Mouse (Mus musculus) embryonic facial prominence, embryonic 10.5 days (tissue): ENCODE measurements around the gene Ampd2. TPM values are rescaled to one million over a fixed set of nuclear protein-coding genes. Genes with fewer than 3 reads are reported as not detected.

Experiments used
- DNase-seq: peaks from one replicate; pipeline ENCODE4 v3.0.0-alpha.2; 2017; ENCODE audit warnings: low spot score
- H3K27ac ChIP-seq: fragments of 300-500 bp; sonication (generic); replicated peaks from 2 replicates; pipeline ENCODE4 v1.5.1; 2016; ENCODE audit warnings: mild to moderate bottlenecking
- H3K27me3 ChIP-seq: fragments of 300-500 bp; sonication (generic); replicated peaks from 2 replicates; pipeline ENCODE4 v1.6.1; 2016; ENCODE audit warnings: low read depth, mild to moderate bottlenecking; ENCODE audit not compliant: poor library complexity, severe bottlenecking
- H3K36me3 ChIP-seq: fragments of 300-500 bp; sonication (generic); replicated peaks from 2 replicates; pipeline ENCODE4 v1.6.1; 2016; ENCODE audit warnings: mild to moderate bottlenecking, moderate library complexity
- H3K4me1 ChIP-seq: fragments of 300-500 bp; sonication (generic); 2 replicates; pipeline ENCODE4 v1.6.1; 2016
- H3K4me3 ChIP-seq: fragments of 300-500 bp; sonication (generic); 2 replicates; pipeline ENCODE4 v1.5.1; 2016; ENCODE audit warnings: mild to moderate bottlenecking, moderate library complexity
- H3K9me3 ChIP-seq: fragments of 300-500 bp; sonication (generic); 2 replicates; pipeline ENCODE4 v1.6.1; 2016; ENCODE audit warnings: mild to moderate bottlenecking
- WGBS: fragments of 180-500 bp; shearing (Covaris S2); methylation state at CpG from one replicate; pipeline ENCODE4 v1.1.7; 2016; 5-methylcytosine and 5-hydroxymethylcytosine counted together
- polyA plus RNA-seq: library from polyadenylated mRNA; unstranded; fragments of >200 nt; fragmentation: Nextera tagmentation; extraction: Ambion mirVana; gene quantifications from 2 replicates; pipeline ENCODE4 v1.2.1, GENCODE M21; 2016

Gene Ampd2
- polyA plus RNA-seq, 1 experiment from 2014 or later, result 70.6 TPM

- DNase-seq, result no peak
- no peak overlapping the region for H3K4me3 ChIP-seq
- 65% methylated on average over 6 of the region's 6 CpGs for WGBS
- no peaks in the 10 kb centered on the region for H3K27me3 ChIP-seq
- no peak overlapping the region for H3K27ac ChIP-seq
- no peaks in the 10 kb centered on the region for H3K9me3 ChIP-seq
- peaks cover 14% of the 10 kb centered on the region for H3K4me1 ChIP-seq
- no peaks in the 10 kb centered on the region for H3K36me3 ChIP-seq
These were observed 6.9 kb upstream of the Ampd2 start for GRCm38 (mm10) chr3:108093306-108093705.

- H3K9me3 ChIP-seq, result no peaks in the 10 kb centered on the region
- DNase-seq, result no peak
- H3K27ac ChIP-seq, result no peak within 1 kb of the TSS
- H3K36me3 ChIP-seq, result no peaks in the 10 kb centered on the region
- 75% methylated on average over 15 of the region's 15 CpGs for WGBS
- H3K4me3 ChIP-seq, result no peak within 1 kb of the TSS
- H3K27me3 ChIP-seq, result no peaks in the 10 kb centered on the region
- peaks cover 14% of the 10 kb centered on the region for H3K4me1 ChIP-seq
These were observed 6.2 kb upstream of the Ampd2 start, which contains the start of gene Gnat2 for GRCm38 (mm10) chr3:108092536-108093115. TSS of gene Gnat2 (plus strand) at chr3:108092789.

- DNase-seq, result no peak
- Histone ChIP-seq H3K4me3 (no peak overlapping the region), H3K9me3 (no peaks in the 10 kb centered on the region), H3K27ac (no peak overlapping the region), H3K27me3 (no peaks in the 10 kb centered on the region), H3K36me3 (no peaks in the 10 kb centered on the region), H3K4me1 (peaks cover 20% of the 10 kb centered on the region)
- WGBS, result 74% methylated on average over 6 of the region's 6 CpGs
These were observed 5.6 kb upstream of the Ampd2 start for GRCm38 (mm10) chr3:108092030-108092429.

GRCm38 (mm10) chr3:108090561-108090960 lies 4.1 kb upstream of the Ampd2 start:
- H3K27ac ChIP-seq, result no peak overlapping the region
- no peak overlapping the region for H3K4me3 ChIP-seq
- no peaks in the 10 kb centered on the region for H3K27me3 ChIP-seq
- peaks cover 35% of the 10 kb centered on the region for H3K4me1 ChIP-seq
- no peaks in the 10 kb centered on the region for H3K36me3 ChIP-seq
- no peak for DNase-seq
- H3K9me3 ChIP-seq, result no peaks in the 10 kb centered on the region
- 85% methylated on average over 2 of the region's 2 CpGs for WGBS

GRCm38 (mm10) chr3:108089916-108090315 lies 3.5 kb upstream of the Ampd2 start:
- Histone ChIP-seq H3K4me1 (peaks cover 42% of the 10 kb centered on the region), H3K27me3 (no peaks in the 10 kb centered on the region), H3K9me3 (no peaks in the 10 kb centered on the region), H3K36me3 (no peaks in the 10 kb centered on the region), H3K27ac (no peak overlapping the region), H3K4me3 (no peak overlapping the region)
- 47% methylated on average over 2 of the region's 2 CpGs for WGBS
- no peak for DNase-seq

GRCm38 (mm10) chr3:108088842-108089380 lies 2.5 kb upstream of the Ampd2 start:
- H3K36me3 ChIP-seq, result no peaks in the 10 kb centered on the region
- no peak overlapping the region; the same call in 1 of the 2 replicates for H3K27ac ChIP-seq
- H3K27me3 ChIP-seq, result no peaks in the 10 kb centered on the region
- no peaks in the 10 kb centered on the region for H3K9me3 ChIP-seq
- DNase-seq, result no peak
- 48% methylated on average over 5 of the region's 5 CpGs for WGBS
- H3K4me1 ChIP-seq, result peaks cover 52% of the 10 kb centered on the region
- no peak overlapping the region for H3K4me3 ChIP-seq

GRCm38 (mm10) chr3:108087329-108087728 lies 878 bp upstream of the Ampd2 start:
- WGBS, result 73% methylated on average over 3 of the region's 3 CpGs
- peak overlapping the region; percentile 90; the same call in 1 of the 2 replicates for H3K4me3 ChIP-seq
- no peaks in the 10 kb centered on the region for H3K36me3 ChIP-seq
- H3K9me3 ChIP-seq, result no peaks in the 10 kb centered on the region
- peaks cover 67% of the 10 kb centered on the region for H3K4me1 ChIP-seq
- H3K27me3 ChIP-seq, result no peaks in the 10 kb centered on the region
- peak overlapping the region; percentile 95; the same call in 1 of the 2 replicates for H3K27ac ChIP-seq
- DNase-seq, result no peak

- peak overlapping the region; percentile 95 for H3K27ac ChIP-seq
- peak; percentile 76 for DNase-seq
- H3K9me3 ChIP-seq, result no peaks in the 10 kb centered on the region
- no peaks in the 10 kb centered on the region for H3K27me3 ChIP-seq
- peaks cover 3% of the 10 kb centered on the region for H3K36me3 ChIP-seq
- under 1% methylated on average over 31 of the region's 31 CpGs for WGBS
- H3K4me1 ChIP-seq, result peaks cover 81% of the 10 kb centered on the region
- peak overlapping the region; percentile 90 for H3K4me3 ChIP-seq
These were observed 556 bp downstream of the Ampd2 start for GRCm38 (mm10) chr3:108085721-108086469.

GRCm38 (mm10) chr3:108085281-108085720 lies 1.1 kb downstream of the Ampd2 start:
- Histone ChIP-seq H3K27me3 (no peaks in the 10 kb centered on the region), H3K9me3 (no peaks in the 10 kb centered on the region), H3K4me1 (peaks cover 81% of the 10 kb centered on the region), H3K36me3 (peaks cover 9% of the 10 kb centered on the region), H3K4me3 (peak overlapping the region; percentile 90), H3K27ac (peak overlapping the region; percentile 95)
- under 1% methylated on average over 14 of the region's 14 CpGs for WGBS
- peak; percentile 94 for DNase-seq

- no peaks in the 10 kb centered on the region for H3K27me3 ChIP-seq
- peak overlapping the region; percentile 95 for H3K27ac ChIP-seq
- WGBS, result 24% methylated on average over 13 of the region's 13 CpGs
- H3K9me3 ChIP-seq, result no peaks in the 10 kb centered on the region
- peak overlapping the region; percentile 90 for H3K4me3 ChIP-seq
- DNase-seq, result no peak
- H3K36me3 ChIP-seq, result peaks cover 14% of the 10 kb centered on the region
- peaks cover 79% of the 10 kb centered on the region for H3K4me1 ChIP-seq
These were observed 1.6 kb downstream of the Ampd2 start for GRCm38 (mm10) chr3:108084767-108085270.

GRCm38 (mm10) chr3:108083904-108084407 lies 2.5 kb downstream of the Ampd2 start:
- no peaks in the 10 kb centered on the region for H3K27me3 ChIP-seq
- H3K36me3 ChIP-seq, result peaks cover 22% of the 10 kb centered on the region
- H3K4me1 ChIP-seq, result peaks cover 72% of the 10 kb centered on the region
- DNase-seq, result no peak
- H3K4me3 ChIP-seq, result peak overlapping the region; percentile 90; the same call in 1 of the 2 replicates
- 83% methylated on average over 4 of the region's 4 CpGs for WGBS
- H3K27ac ChIP-seq, result no peak overlapping the region
- H3K9me3 ChIP-seq, result no peaks in the 10 kb centered on the region

- no peaks in the 10 kb centered on the region for H3K9me3 ChIP-seq
- no peak for DNase-seq
- peaks cover 28% of the 10 kb centered on the region for H3K36me3 ChIP-seq
- peaks cover 67% of the 10 kb centered on the region for H3K4me1 ChIP-seq
- H3K27ac ChIP-seq, result peak overlapping the region; percentile 76; the same call in 1 of the 2 replicates
- no peaks in the 10 kb centered on the region for H3K27me3 ChIP-seq
- 53% methylated on average over 2 of the region's 2 CpGs for whole genome bisulfite sequencing
- H3K4me3 ChIP-seq, result no peak overlapping the region
These were observed 3.3 kb downstream of the Ampd2 start for GRCm38 (mm10) chr3:108083161-108083560.
